Comparison of ENCODE assay signal across 17 mouse cellular contexts in the genomic region with DNA sequence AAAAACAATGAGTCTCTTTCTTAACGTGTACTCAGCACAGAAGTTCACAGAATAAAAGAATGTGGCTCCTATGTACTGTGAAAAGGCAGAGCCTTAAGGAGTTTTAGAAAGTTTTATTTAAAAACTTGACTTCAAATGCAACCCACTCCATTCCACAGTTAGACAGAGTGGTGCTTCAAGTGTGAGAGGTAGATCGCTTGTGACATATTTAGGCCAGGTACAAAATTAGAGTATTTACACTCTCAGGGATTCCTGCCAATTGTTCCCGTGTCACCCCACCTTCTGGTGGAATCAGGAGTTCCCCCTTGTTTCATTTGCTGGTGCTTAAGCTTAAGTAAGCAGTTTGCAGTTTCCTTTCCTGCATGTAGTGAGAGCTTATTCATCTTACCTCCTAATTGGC.
DNase-seq lines count a peak whose midpoint lies in the region; ATAC-seq and TF ChIP-seq lines count a peak whose summit lies in the region.
"Had no signal": no experiment of that assay in that cellular context is flagged by ENCODE, and none has a peak within 500 bp of the region (broad histone marks: within the 10 kb centered on the region; RNA-seq: fewer than 3 reads in every experiment).

No protein-coding gene starts in this region.

- H3K4me3 ChIP-seq in kidney, postnatal 0 days (replicated peaks; ENCODE audit: low read depth, low read length): no peak overlapping the region
- H3K4me3 ChIP-seq in kidney, adult 2 months (ENCODE audit: insufficient read depth, low read depth, low read length): no peak overlapping the region
- H3K4me3 ChIP-seq: heart, embryonic 13.5 days; intestine, embryonic 15.5 days; neural tube, embryonic 12.5 days had no signal

- DNase-seq in kidney, postnatal 0 days (ENCODE audit: low spot score): peak; percentile 7
- no peak for DNase-seq in kidney, adult 2 months
- DNase-seq in cerebellum, adult 11 months: peak; percentile 2
- peak; percentile 43 for DNase-seq in lung, postnatal 10 days
- DNase-seq in spleen, postnatal 14 days (ENCODE audit: low spot score in 2 of 2): no peak
- DNase-seq in thymus, postnatal 0 days (ENCODE audit: low spot score): no peak
- DNase-seq in yolk sac, embryonic 10.5 days (ENCODE audit: low spot score): no peak
- DNase-seq: embryo, embryonic 11 days; gastrocnemius, postnatal 36 days; kidney, postnatal 25 days; liver; thymus, postnatal 36 days had no signal

- no peaks in the 10 kb centered on the region for H3K36me3 ChIP-seq in kidney, postnatal 0 days (ENCODE audit: insufficient read depth, low read length)
- H3K36me3 ChIP-seq in kidney, adult 2 months (ENCODE audit: control insufficient read depth, insufficient read depth, low read length): no peaks in the 10 kb centered on the region
- H3K36me3 ChIP-seq: heart, embryonic 13.5 days; intestine, embryonic 15.5 days; neural tube, embryonic 12.5 days had no signal

- H3K27me3 ChIP-seq in kidney, postnatal 0 days (ENCODE audit: insufficient read depth, low read length): no peaks in the 10 kb centered on the region
- H3K27me3 ChIP-seq in kidney, adult 2 months (replicated peaks; ENCODE audit: control insufficient read depth, insufficient read depth, low read length): no peaks in the 10 kb centered on the region
- H3K27me3 ChIP-seq: heart, embryonic 13.5 days; intestine, embryonic 15.5 days; neural tube, embryonic 12.5 days had no signal

- ATAC-seq in kidney, postnatal 0 days (replicated peaks; ENCODE audit: low FRiP score, low read depth): no peak
- peak; percentile 60 for ATAC-seq in frontal cortex, adult (ENCODE audit: low TSS enrichment)
- ATAC-seq: intestine, embryonic 15.5 days; midbrain, embryonic 16.5 days had no signal

- TF ChIP-seq POLR2A in kidney, adult 2 months (IDR thresholded peaks at IDR 0.05; ENCODE audit: low read depth, low read length): no peak

- TF ChIP-seq CTCF in kidney, postnatal 0 days (IDR thresholded peaks at IDR 0.05; ENCODE audit: low read depth): no peak
- TF ChIP-seq CTCF in kidney, adult 2 months (conservative IDR thresholded peaks at IDR 0.05; ENCODE audit: insufficient read depth, insufficient read length, low read depth, low read length): no peak

- no peak overlapping the region for H3K4me2 ChIP-seq in kidney, postnatal 0 days (ENCODE audit: low read length)
- H3K4me2 ChIP-seq: heart, embryonic 13.5 days; intestine, embryonic 15.5 days; neural tube, embryonic 12.5 days had no signal

- WGBS in kidney, postnatal 0 days: 50% methylated on average over 3 of the region's 3 CpGs
- 60% methylated on average over 3 of the region's 3 CpGs for WGBS in kidney, adult 2 months

- H3K9me3 ChIP-seq in kidney, postnatal 0 days (replicated peaks; ENCODE audit: low read length): no peaks in the 10 kb centered on the region
- H3K9me3 ChIP-seq: heart, embryonic 13.5 days; intestine, embryonic 15.5 days; neural tube, embryonic 12.5 days had no signal

- H3K4me1 ChIP-seq in kidney, postnatal 0 days (replicated peaks; ENCODE audit: insufficient read depth, low read length): no peaks in the 10 kb centered on the region
- no peaks in the 10 kb centered on the region for H3K4me1 ChIP-seq in kidney, adult 2 months (ENCODE audit: control insufficient read depth, insufficient read depth, low read length)
- H3K4me1 ChIP-seq: heart, embryonic 13.5 days; intestine, embryonic 15.5 days; neural tube, embryonic 12.5 days had no signal

- H3K27ac ChIP-seq in kidney, postnatal 0 days: no peak overlapping the region
- H3K27ac ChIP-seq in kidney, adult 2 months (ENCODE audit: insufficient read depth, low read depth, low read length): no peak overlapping the region
- H3K27ac ChIP-seq: heart, embryonic 13.5 days; intestine, embryonic 15.5 days; neural tube, embryonic 12.5 days had no signal

- H3K9ac ChIP-seq in kidney, postnatal 0 days (ENCODE audit: low read depth, low read length): no peak overlapping the region
- H3K9ac ChIP-seq: heart, embryonic 13.5 days; intestine, embryonic 15.5 days; neural tube, embryonic 12.5 days had no signal

Comparison
In these comparisons a context has a peak if more than half of its experiments do, and no peak if none do; other contexts are left out.
1. DNase-seq: peak in kidney, postnatal 0 days (single experiment), cerebellum, adult 11 months (single experiment) and lung, postnatal 10 days (single experiment); none in kidney, adult 2 months (single experiment), spleen, postnatal 14 days (0 of 2), thymus, postnatal 0 days (single experiment) and yolk sac, embryonic 10.5 days (single experiment).